Mouse (Mus musculus): ENCODE measurements around the gene Grin2a.
"Not testable (repeated sequence)": the region's sequence is repeated elsewhere in the genome, so short reads cannot be mapped to it uniquely, and the experiment has no call there.

Gene Grin2a

GRCm38 (mm10) chr16:9663508-9663907 is 331.9 kb downstream of the Grin2a start:
- in situ Hi-C loops (cut with MboI, MseI): no loop called here

GRCm38 (mm10) chr16:9625652-9626444 is 369.5 kb downstream of the Grin2a start:
- in situ Hi-C loops (cut with MboI, MseI): no loop called here

- in situ Hi-C loops (cut with MboI, MseI): no loop called here
Measured at GRCm38 (mm10) chr16:9624346-9624745, 371.0 kb downstream of the Grin2a start.

GRCm38 (mm10) chr16:9618206-9618605 is 377.2 kb downstream of the Grin2a start:
- in situ Hi-C loops (cut with MboI, MseI): no loop called here

- in situ Hi-C loops (cut with MboI, MseI): no loop called here
Measured at GRCm38 (mm10) chr16:9617215-9617614, 378.1 kb downstream of the Grin2a start.

GRCm38 (mm10) chr16:9616807-9617206 is 378.6 kb downstream of the Grin2a start:
- in situ Hi-C loops (cut with MboI, MseI): no loop called here

GRCm38 (mm10) chr16:9612596-9612995 is 382.8 kb downstream of the Grin2a start:
- in situ Hi-C loops (cut with MboI, MseI): not testable (repeated sequence)

GRCm38 (mm10) chr16:9607432-9607831 is 387.9 kb downstream of the Grin2a start:
- in situ Hi-C loops (cut with MboI, MseI): no loop called here

GRCm38 (mm10) chr16:9603983-9604382 is 391.4 kb downstream of the Grin2a start:
- in situ Hi-C loops (cut with MboI, MseI): no loop called here

- in situ Hi-C loops (cut with MboI, MseI): no loop called here
Measured at GRCm38 (mm10) chr16:9602579-9602978, 392.8 kb downstream of the Grin2a start.

GRCm38 (mm10) chr16:9589176-9589575 is 406.2 kb downstream of the Grin2a start:
- in situ Hi-C loops (cut with MboI, MseI): no loop called here

GRCm38 (mm10) chr16:9588431-9588830 is 406.9 kb downstream of the Grin2a start:
- in situ Hi-C loops (cut with MboI, MseI): no loop called here

- in situ Hi-C loops (cut with MboI, MseI): no loop called here
Measured at GRCm38 (mm10) chr16:9583981-9584380, 411.4 kb downstream of the Grin2a start.

GRCm38 (mm10) chr16:9571793-9572192 is 423.6 kb downstream of the Grin2a start:
- in situ Hi-C loops (cut with MboI, MseI): no loop called here

- in situ Hi-C loops (cut with MboI, MseI): no loop called here
Measured at GRCm38 (mm10) chr16:9567286-9567685, 428.1 kb downstream of the Grin2a start.

- in situ Hi-C loops (cut with MboI, MseI): no loop called here
Measured at GRCm38 (mm10) chr16:9561816-9562215, 433.5 kb downstream of the Grin2a start.

GRCm38 (mm10) chr16:9535196-9535595 is 460.2 kb downstream of the Grin2a start:
- in situ Hi-C loops (cut with MboI, MseI): no loop called here

- in situ Hi-C loops (cut with MboI, MseI): no loop called here
Measured at GRCm38 (mm10) chr16:9533564-9534332, 461.6 kb downstream of the Grin2a start.

- in situ Hi-C loops (cut with MboI, MseI): no loop called here
Measured at GRCm38 (mm10) chr16:9532843-9533532, 462.4 kb downstream of the Grin2a start.

GRCm38 (mm10) chr16:9527214-9527613 is 468.1 kb downstream of the Grin2a start:
- in situ Hi-C loops (cut with MboI, MseI): no loop called here

GRCm38 (mm10) chr16:9523314-9523713 is 472.0 kb downstream of the Grin2a start:
- in situ Hi-C loops (cut with MboI, MseI): no loop called here
